Mouse (Mus musculus) thymus, postnatal 10 days (tissue): ENCODE data around the gene 4930503B20Rik.

Source experiments
- DNase-seq, 2 experiments: peaks; one replicate each; pipeline ENCODE4 v3.0.0; 2021; ENCODE audit warnings: low spot score in 2 of 2

The 4930503B20Rik gene

DNA sequence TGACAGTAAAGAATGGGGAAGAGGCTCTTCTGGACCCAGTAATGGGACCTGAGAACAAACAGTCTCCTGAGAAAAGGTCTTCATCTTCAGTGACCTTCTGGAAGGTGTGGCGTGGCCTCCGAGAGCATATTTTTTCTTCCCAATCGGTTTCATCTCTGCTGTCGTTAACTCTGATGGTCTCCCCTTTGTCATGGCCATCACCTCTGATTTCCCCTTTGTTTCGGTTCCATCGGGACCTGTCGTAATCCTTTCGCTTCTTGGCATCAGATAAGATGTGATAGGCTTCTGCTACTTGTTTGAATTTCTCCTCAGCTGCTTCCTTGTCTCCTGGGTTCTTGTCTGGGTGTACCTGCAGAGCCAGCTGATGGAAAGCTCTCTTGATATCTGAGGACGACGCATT lies 401 bp downstream of the 4930503B20Rik start:
- DNase-seq = no peak

- no peak for DNase-seq
Measured at GRCm38 (mm10) chr3:146649311-146649894, 1.7 kb downstream of the 4930503B20Rik start.

GRCm38 (mm10) chr3:146641818-146642427 lies 9.2 kb downstream of the 4930503B20Rik start:
- no peak for DNase-seq

- DNase-seq = no peak
Measured at GRCm38 (mm10) chr3:146632506-146632905, 18.6 kb downstream of the 4930503B20Rik start.

GRCm38 (mm10) chr3:146628227-146628982 lies 22.7 kb downstream of the 4930503B20Rik start:
- no peak for DNase-seq

DNA sequence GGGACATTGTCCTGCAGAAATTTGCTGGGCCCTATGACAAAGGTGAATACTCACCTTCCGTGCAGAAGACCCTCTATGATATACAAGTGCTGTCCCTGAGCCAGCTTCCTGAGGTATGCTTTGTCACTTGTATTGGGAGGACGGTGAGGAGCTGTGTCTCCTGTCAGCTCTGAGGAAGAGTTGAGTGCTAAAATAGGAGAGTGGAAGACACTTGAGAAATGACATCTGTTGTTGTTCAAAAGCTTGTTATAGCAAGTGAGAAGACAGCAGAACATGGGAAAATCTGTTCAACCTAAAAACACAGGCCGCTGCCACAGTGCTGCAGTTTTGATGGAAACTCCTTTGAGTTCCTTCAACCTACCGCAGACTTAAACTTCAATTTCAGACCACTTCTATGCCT lies 25.4 kb downstream of the 4930503B20Rik start:
- DNase-seq = no peak

- no peak for DNase-seq
Measured at GRCm38 (mm10) chr3:146621966-146622365, 29.2 kb downstream of the 4930503B20Rik start.

DNA sequence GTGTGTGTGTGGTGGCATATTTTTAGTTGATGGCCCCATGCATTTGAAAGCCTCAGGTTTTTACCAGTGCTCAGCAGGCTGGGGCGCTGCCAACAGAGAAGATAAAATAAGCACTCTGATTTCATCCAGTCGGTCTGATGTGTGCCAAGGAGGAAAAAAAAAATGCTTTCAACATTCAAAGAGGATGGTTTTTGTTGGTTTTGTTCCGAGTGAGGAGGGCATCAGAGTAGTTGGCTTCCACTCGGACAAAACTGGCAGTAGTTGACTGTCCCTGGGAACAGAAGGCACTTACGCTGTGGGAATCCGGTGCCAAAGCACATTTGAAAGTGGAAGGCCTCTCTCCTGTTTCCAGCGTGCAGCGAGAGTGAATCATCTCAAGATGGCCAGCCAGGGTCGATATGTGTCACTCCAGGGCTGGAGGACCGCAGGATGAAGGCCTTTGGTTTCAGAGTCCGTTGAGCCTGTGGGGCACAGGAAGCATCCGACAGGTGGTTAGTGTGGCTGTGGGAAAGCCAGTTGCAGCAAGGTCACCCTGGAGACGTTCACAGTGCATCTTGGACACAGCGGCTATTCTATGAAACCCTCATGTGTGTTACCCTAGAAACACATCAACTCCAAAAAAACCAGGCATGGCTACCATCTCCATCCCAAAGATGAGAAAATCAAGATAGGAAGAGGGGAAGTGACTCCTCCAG lies 30.4 kb downstream of the 4930503B20Rik start:
- DNase-seq = no peak

- no peak for DNase-seq
Measured at GRCm38 (mm10) chr3:146620101-146620500, 31.0 kb downstream of the 4930503B20Rik start.

DNA sequence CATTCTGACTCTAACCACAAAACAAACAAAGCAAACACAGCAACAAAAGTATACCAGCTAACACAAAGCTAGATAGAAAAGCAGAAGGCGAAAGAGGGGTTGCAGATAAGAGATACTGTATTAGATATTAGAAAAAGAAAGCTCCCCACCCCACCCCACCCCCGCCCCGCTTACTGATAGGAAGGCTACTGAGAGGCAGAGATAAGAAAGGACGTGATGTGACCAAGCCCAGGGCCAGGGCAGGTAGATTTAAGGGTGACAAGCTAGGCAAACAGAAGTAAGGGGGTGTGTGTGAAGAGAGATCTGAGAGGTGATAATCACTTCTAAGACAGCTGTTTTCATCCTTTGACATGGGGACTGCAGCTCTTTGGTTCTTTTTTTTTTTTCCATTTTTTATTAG lies 32.8 kb downstream of the 4930503B20Rik start:
- no peak for DNase-seq

- no peak for DNase-seq
Measured at GRCm38 (mm10) chr3:146617946-146618345, 33.2 kb downstream of the 4930503B20Rik start.

DNA sequence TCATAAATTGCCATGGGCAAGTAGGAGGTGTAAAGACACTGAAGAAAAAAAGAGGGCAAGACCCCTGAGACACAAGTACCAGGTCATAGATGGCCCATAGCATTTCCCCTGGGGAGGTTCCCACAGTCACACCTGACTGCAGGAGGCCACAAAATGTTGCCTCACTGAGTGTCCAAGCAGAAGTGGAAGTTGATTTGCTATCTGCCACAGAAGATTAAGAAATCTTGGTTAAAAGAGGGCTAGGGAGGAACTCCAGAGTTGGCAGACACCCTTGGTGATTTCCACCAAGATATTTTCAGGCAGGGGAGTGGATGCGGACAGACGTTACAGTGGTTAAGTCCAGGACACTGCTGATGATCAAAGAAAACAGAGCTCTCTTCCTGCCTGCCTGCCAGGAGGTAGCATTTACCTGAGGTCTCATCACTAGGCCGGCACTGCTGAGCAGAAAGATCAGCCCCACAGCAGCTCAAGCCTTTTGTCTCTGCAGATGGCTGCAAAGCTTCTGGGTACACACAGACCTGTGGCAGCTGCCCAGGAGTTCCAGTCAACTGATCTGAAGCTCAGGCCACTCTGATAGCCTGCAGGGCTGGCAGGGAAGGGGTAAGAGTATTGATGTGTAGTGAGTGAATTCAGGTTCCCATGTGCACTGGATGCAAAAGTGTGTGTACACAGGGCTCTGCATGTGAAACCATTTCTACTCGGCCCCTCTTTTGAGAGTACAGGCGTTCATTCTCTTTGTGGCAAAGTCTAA lies 34.4 kb downstream of the 4930503B20Rik start:
- DNase-seq = no peak

GRCm38 (mm10) chr3:146615496-146615895 lies 35.6 kb downstream of the 4930503B20Rik start, which contains the start of gene Dnase2b:
Gene Dnase2b, minus strand, starts transcription at chr3:146615596.
- DNase-seq = no peak

GRCm38 (mm10) chr3:146611821-146612220 lies 39.3 kb downstream of the 4930503B20Rik start:
- no peak for DNase-seq

GRCm38 (mm10) chr3:146611261-146611660 lies 39.9 kb downstream of the 4930503B20Rik start:
- no peak for DNase-seq

DNA sequence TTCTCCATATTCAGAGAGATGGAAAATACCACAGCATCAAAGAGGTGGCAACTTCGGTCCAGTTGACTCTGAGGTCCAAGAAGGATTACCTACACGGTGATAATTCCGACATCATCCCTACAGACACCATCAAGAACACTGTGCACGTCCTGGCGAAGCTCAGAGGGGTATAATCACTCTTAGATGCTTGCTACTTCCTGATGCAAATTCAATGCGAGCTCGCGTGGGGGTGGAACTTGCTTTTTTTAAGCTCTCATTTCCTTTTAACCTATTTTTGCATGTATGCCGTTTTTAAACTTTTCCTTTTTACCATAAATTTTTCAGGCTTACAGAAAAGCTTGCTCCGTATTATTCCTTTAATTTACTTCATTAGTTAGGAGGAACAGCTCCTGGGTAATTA lies 40.8 kb downstream of the 4930503B20Rik start:
- no peak for DNase-seq

DNA sequence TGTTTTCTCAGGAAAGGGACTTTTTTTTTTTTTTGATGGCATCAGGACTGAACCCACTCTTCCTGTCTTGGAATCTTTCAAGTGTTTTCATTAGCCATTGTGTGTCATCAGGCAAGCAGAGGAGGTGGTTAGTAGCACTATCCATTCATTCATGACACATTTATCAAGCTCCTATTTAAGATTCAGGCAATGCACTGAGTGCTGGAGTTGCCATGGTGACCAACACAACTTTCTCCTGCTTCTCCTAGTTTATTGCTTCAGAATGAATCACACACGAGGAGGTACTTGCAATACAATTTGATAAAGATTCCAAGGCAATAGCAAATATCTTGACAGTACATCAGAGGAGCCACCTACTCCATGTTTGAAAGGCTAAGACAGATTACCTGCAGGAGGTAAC lies 43.7 kb downstream of the 4930503B20Rik start:
- DNase-seq = no peak

- no peak for DNase-seq
Measured at GRCm38 (mm10) chr3:146604647-146605046, 46.5 kb downstream of the 4930503B20Rik start.

DNA sequence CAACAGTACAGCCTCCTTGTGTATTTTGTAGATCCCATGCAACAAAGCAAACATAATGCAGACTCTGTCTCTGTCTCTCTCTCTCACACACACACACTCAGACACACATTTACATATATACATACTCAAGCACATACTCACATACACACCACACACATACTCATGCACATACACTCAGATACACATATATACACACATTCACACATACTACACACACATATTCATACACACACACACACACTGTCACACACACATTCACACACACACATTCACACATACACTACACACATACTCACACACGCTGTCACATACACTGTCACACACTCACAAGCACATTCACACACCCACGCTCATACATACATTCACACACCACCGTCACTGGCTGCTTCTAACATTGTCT lies 48.6 kb downstream of the 4930503B20Rik start:
- no peak for DNase-seq

GRCm38 (mm10) chr3:146601205-146601604 lies 49.9 kb downstream of the 4930503B20Rik start:
- no peak for DNase-seq

DNA sequence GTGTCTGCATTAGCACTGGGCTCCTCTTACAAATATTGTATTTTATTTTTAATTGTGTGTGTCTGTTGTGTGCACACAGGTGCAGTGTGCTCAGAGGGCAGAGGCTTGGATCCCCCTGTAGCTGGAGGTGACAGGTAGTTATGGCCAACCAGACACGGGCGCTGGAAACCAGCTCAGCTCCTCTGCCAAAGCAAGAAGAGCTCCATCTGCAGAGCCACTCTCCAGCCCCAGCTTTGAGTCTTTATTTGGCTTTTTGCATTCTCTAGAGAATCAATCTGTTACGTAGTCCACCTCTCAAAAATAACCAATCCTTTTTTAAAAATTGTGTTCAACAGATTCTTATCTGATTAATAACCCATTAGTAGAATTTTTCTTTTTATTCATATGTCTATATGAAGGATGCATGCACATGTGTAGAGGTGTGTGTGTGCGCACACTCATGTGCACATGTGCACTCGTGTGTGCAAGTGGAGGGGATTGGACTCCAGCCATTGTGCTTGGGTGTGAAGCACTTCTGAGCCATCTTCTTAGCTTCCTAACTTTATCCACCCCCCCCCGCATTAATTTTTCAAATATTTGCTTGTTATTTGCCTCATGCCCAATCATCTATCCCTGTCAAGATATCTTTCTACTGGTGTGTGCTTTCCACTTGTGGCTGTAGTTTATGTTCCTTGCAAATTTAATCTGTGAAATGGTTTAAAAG lies 51.8 kb downstream of the 4930503B20Rik start:
- DNase-seq = no peak
